Mouse (Mus musculus) gastrocnemius, adult 2 months (tissue): Measurements from ENCODE around the gene Brd4. TPM values are rescaled to one million over a fixed set of nuclear protein-coding genes. Genes with fewer than 3 reads are reported as not detected.

Experiments
- DNase-seq: peaks from one replicate; pipeline ENCODE4 v3.0.0; 2022
- H3K27ac ChIP-seq: fragments of 200-600 bp; 2 replicates; pipeline ENCODE4 v1.8.1; 2022; ENCODE audit warnings: mild to moderate bottlenecking
- H3K4me3 ChIP-seq: fragments of 200-600 bp; 2 replicates; pipeline ENCODE4 v1.8.1; 2022; ENCODE audit warnings: mild to moderate bottlenecking, moderate library complexity
- CTCF ChIP-seq: fragments of 200-600 bp; IDR thresholded peaks from 2 replicates; pipeline ENCODE4 v1.8.1; 2022; ENCODE audit warnings: antibody characterized with exemption, mild to moderate bottlenecking, moderate library complexity
- intact Hi-C: fragments of 180-260 bp; cut with DNase I; formaldehyde crosslinking; loops from one replicate; pipeline ENCODE4 v1.15.1; 2025
- total RNA-seq, 2 experiments: library from RNA; stranded (reverse); gene quantifications; 2 replicates each; pipeline ENCODE4 v1.2.3; 2021

The Brd4 gene
- total RNA-seq, 2 experiments from 2014 or later = 45.8 to 47.4 TPM

- TF ChIP-seq CTCF = no peak
- intact Hi-C loops = no loop called here
Measured at GRCm38 (mm10) chr17:32269151-32269550, 15.4 kb downstream of the Brd4 start.

GRCm38 (mm10) chr17:32268540-32268960 lies 16.0 kb downstream of the Brd4 start:
- no peak for TF ChIP-seq CTCF
- H3K4me3 ChIP-seq = no peak overlapping the region
- DNase-seq = no peak
- H3K27ac ChIP-seq = peak overlapping the region; percentile 50; the same call in 1 of the 2 replicates
- intact Hi-C loops = no loop called here

More at GRCm38 (mm10) chr17:32269151-32269550, 15.4 kb downstream of the Brd4 start:
- H3K27ac ChIP-seq = peak overlapping the region; percentile 50; the same call in 1 of the 2 replicates
- H3K4me3 ChIP-seq = no peak overlapping the region
- no peak for DNase-seq

GRCm38 (mm10) chr17:32268096-32268495 lies 16.4 kb downstream of the Brd4 start:
- intact Hi-C loops = no loop called here
- no peak for DNase-seq
- H3K4me3 ChIP-seq = no peak overlapping the region
- no peak for TF ChIP-seq CTCF
- H3K27ac ChIP-seq = peak overlapping the region; percentile 50; the same call in 1 of the 2 replicates

GRCm38 (mm10) chr17:32267617-32268016 lies 16.9 kb downstream of the Brd4 start:
- DNase-seq = no peak
- intact Hi-C loops = no loop called here
- no peak overlapping the region; the same call in 1 of the 2 replicates for H3K27ac ChIP-seq
- TF ChIP-seq CTCF = no peak
- no peak overlapping the region for H3K4me3 ChIP-seq

- H3K27ac ChIP-seq = no peak overlapping the region
- DNase-seq = no peak
- H3K4me3 ChIP-seq = no peak overlapping the region
- intact Hi-C loops = no loop called here
- TF ChIP-seq CTCF = no peak
Measured at GRCm38 (mm10) chr17:32263672-32264071, 20.9 kb downstream of the Brd4 start.

GRCm38 (mm10) chr17:32262831-32263559 lies 21.5 kb downstream of the Brd4 start:
- Histone ChIP-seq H3K4me3 (no peak overlapping the region), H3K27ac (no peak overlapping the region)
- no peak for DNase-seq
- intact Hi-C loops = no loop called here
- TF ChIP-seq CTCF = no peak

- DNase-seq = no peak
- TF ChIP-seq CTCF = no peak
- intact Hi-C loops = no loop called here
- Histone ChIP-seq H3K27ac (no peak overlapping the region), H3K4me3 (no peak overlapping the region)
Measured at GRCm38 (mm10) chr17:32258869-32259268, 25.7 kb downstream of the Brd4 start.

GRCm38 (mm10) chr17:32257944-32258343 lies 26.6 kb downstream of the Brd4 start:
- Histone ChIP-seq H3K4me3 (no peak overlapping the region), H3K27ac (no peak overlapping the region)
- no peak for DNase-seq
- TF ChIP-seq CTCF = no peak
- intact Hi-C loops = no loop called here

GRCm38 (mm10) chr17:32257452-32257851 lies 27.1 kb downstream of the Brd4 start:
- no peak for DNase-seq
- Histone ChIP-seq H3K4me3 (no peak overlapping the region), H3K27ac (no peak overlapping the region)
- TF ChIP-seq CTCF = no peak
- intact Hi-C loops = no loop called here

GRCm38 (mm10) chr17:32256896-32257295 lies 27.6 kb downstream of the Brd4 start:
- no peak for TF ChIP-seq CTCF
- DNase-seq = no peak
- Histone ChIP-seq H3K27ac (no peak overlapping the region), H3K4me3 (no peak overlapping the region)
- intact Hi-C loops = no loop called here

- peak overlapping the region; percentile 25 for H3K27ac ChIP-seq
- intact Hi-C loops = no loop called here
- DNase-seq = no peak
- no peak overlapping the region for H3K4me3 ChIP-seq
- TF ChIP-seq CTCF = no peak
Measured at GRCm38 (mm10) chr17:32253261-32253660, 31.3 kb downstream of the Brd4 start.

- Histone ChIP-seq H3K27ac (peak overlapping the region; percentile 29; the same call in 1 of the 2 replicates), H3K4me3 (no peak overlapping the region)
- intact Hi-C loops = no loop called here
- DNase-seq = no peak
- no peak for TF ChIP-seq CTCF
Measured at GRCm38 (mm10) chr17:32251827-32252470, 32.6 kb downstream of the Brd4 start.

GRCm38 (mm10) chr17:32250066-32250465 lies 34.5 kb downstream of the Brd4 start:
- TF ChIP-seq CTCF = no peak
- peak; percentile 55 for DNase-seq
- Histone ChIP-seq H3K27ac (peak overlapping the region; percentile 74), H3K4me3 (no peak overlapping the region)
- intact Hi-C loops = no loop called here
